Mouse (Mus musculus) ES-E14 (cell line): ENCODE measurements at regions not wholly inside any gene's neighbourhood (a gene's known extent, or its start where the extent isn't known, plus 50 kb on each side); places are given as distances from the start of the nearest gene placed in this dataset.

Experiments used
- DNase-seq: peaks from one replicate; pipeline ENCODE4 v3.0.0-alpha.2; 2013; ENCODE audit warnings: low read depth, low spot score
- H3K27ac ChIP-seq: 2 replicates; pipeline ENCODE4 v1.5.1; 2012; ENCODE audit warnings: low read depth, mild to moderate bottlenecking, low read length, moderate library complexity, mixed read lengths; ENCODE audit not compliant: poor library complexity, insufficient read depth, severe bottlenecking
- H3K36me3 ChIP-seq: 2 replicates; pipeline ENCODE4 v1.6.1; 2012; ENCODE audit warnings: mild to moderate bottlenecking, low read length, moderate library complexity, mixed read lengths; ENCODE audit not compliant: control insufficient read depth, poor library complexity, insufficient read depth, severe bottlenecking
- H3K4me1 ChIP-seq, 2 experiments: fragments of 150-350 bp in 1 of 2; sonication (generic) in 1 of 2; 2 replicates each; pipeline ENCODE4 v1.6.1; 2012; ENCODE audit warnings: low read length in 2 of 2, mild to moderate bottlenecking in 1 of 2, mixed read lengths in 1 of 2; ENCODE audit not compliant: control insufficient read depth in 2 of 2, insufficient read depth in 2 of 2, poor library complexity in 1 of 2
- H3K4me3 ChIP-seq, 2 experiments: fragments of 150-350 bp in 1 of 2; sonication (generic) in 1 of 2; 2 replicates each; pipeline ENCODE4 v1.5.1; 2012; ENCODE audit warnings: low read length in 2 of 2, low read depth in 1 of 2, mild to moderate bottlenecking in 1 of 2, mixed read lengths in 1 of 2; ENCODE audit not compliant: insufficient read depth in 1 of 2, poor library complexity in 1 of 2, severe bottlenecking in 1 of 2
- H3K9ac ChIP-seq: 2 replicates; pipeline ENCODE4 v1.6.1; 2012; ENCODE audit warnings: low read depth, mild to moderate bottlenecking, low read length, mixed read lengths; ENCODE audit not compliant: poor library complexity, insufficient read depth, severe bottlenecking
- H3K9me3 ChIP-seq: fragments of 150-350 bp; sonication (generic); 2 replicates; pipeline ENCODE4 v1.6.1; 2012; ENCODE audit warnings: low read depth, mild to moderate bottlenecking, low read length; ENCODE audit not compliant: control insufficient read depth, insufficient read depth
- CHD2 ChIP-seq: IDR thresholded peaks from 2 replicates; pipeline ENCODE4 v1.6.1; 2014; ENCODE audit warnings: mild to moderate bottlenecking, low read depth, low read length, inconsistent platforms
- HCFC1 ChIP-seq: IDR thresholded peaks from 2 replicates; pipeline ENCODE4 v1.6.1; 2012; ENCODE audit warnings: low read length, inconsistent platforms, borderline replicate concordance; ENCODE audit not compliant: insufficient read depth
- MAFK ChIP-seq: IDR thresholded peaks from 2 replicates; pipeline ENCODE4 v1.6.1; 2014; ENCODE audit warnings: mild to moderate bottlenecking, low read depth, low read length, inconsistent platforms; ENCODE audit not compliant: insufficient read depth
- ZC3H11A ChIP-seq: IDR thresholded peaks from 2 replicates; pipeline ENCODE4 v1.6.1; 2012; ENCODE audit warnings: low read depth, mild to moderate bottlenecking, inconsistent platforms, low read length, borderline replicate concordance
- ZNF384 ChIP-seq: IDR thresholded peaks from 2 replicates; pipeline ENCODE4 v1.6.1; 2012; ENCODE audit warnings: low read depth, low read length, inconsistent platforms
- in situ Hi-C, 2 experiments: fragments of 600-800 bp; cut with MboI; formaldehyde crosslinking; loops; one replicate each; pipeline ENCODE4 v1.15.1; 2025; ENCODE audit warnings: low sequenced_read_pairs in 2 of 2, inconsistent platforms in 1 of 2; ENCODE audit not compliant: unreplicated experiment in 2 of 2

- no peaks in the 10 kb centered on the region for H3K9me3 ChIP-seq
- TF ChIP-seq ZC3H11A (no peak), ZNF384 (no peak), HCFC1 (no peak), CHD2 (no peak), MAFK (no peak)
- no peaks in the 10 kb centered on the region for H3K4me1 ChIP-seq
- no peak overlapping the region for H3K9ac ChIP-seq
- no peak overlapping the region for H3K4me3 ChIP-seq
- no peak overlapping the region for H3K27ac ChIP-seq
- no peaks in the 10 kb centered on the region for H3K36me3 ChIP-seq
- in situ Hi-C loops = no loop called here
- no peak for DNase-seq
These were observed 523.1 kb downstream of the Rwdd3 start for GRCm38 (mm10) chr3:120648391-120648790.

- H3K9me3 ChIP-seq = no peaks in the 10 kb centered on the region
- H3K9ac ChIP-seq = no peak overlapping the region
- H3K4me3 ChIP-seq = no peak overlapping the region
- H3K36me3 ChIP-seq = no peaks in the 10 kb centered on the region
- in situ Hi-C loops = no loop called here
- no peaks in the 10 kb centered on the region for H3K4me1 ChIP-seq
- no peak overlapping the region for H3K27ac ChIP-seq
- TF ChIP-seq ZNF384 (no peak), MAFK (no peak), ZC3H11A (no peak), HCFC1 (no peak), CHD2 (no peak)
- DNase-seq = no peak
These were observed 534.7 kb downstream of the Rwdd3 start for GRCm38 (mm10) chr3:120636669-120637305.

GRCm38 (mm10) chr3:120618358-120618757 is 553.1 kb downstream of the Rwdd3 start:
- no peak for DNase-seq
- Histone ChIP-seq H3K4me1 (no peaks in the 10 kb centered on the region), H3K9me3 (no peaks in the 10 kb centered on the region), H3K27ac (no peak overlapping the region), H3K36me3 (no peaks in the 10 kb centered on the region), H3K9ac (no peak overlapping the region), H3K4me3 (no peak overlapping the region)
- in situ Hi-C loops = no loop called here
- TF ChIP-seq HCFC1 (no peak), MAFK (no peak), ZC3H11A (no peak), CHD2 (no peak), ZNF384 (no peak)

GRCm38 (mm10) chr3:120594226-120594625 is 577.3 kb downstream of the Rwdd3 start:
- TF ChIP-seq MAFK (no peak), HCFC1 (no peak), CHD2 (no peak), ZNF384 (no peak), ZC3H11A (no peak)
- in situ Hi-C loops = no loop called here
- Histone ChIP-seq H3K9ac (no peak overlapping the region), H3K27ac (no peak overlapping the region), H3K4me3 (no peak overlapping the region), H3K36me3 (no peaks in the 10 kb centered on the region), H3K4me1 (no peaks in the 10 kb centered on the region), H3K9me3 (no peaks in the 10 kb centered on the region)
- DNase-seq = no peak

- H3K4me3 ChIP-seq = no peak overlapping the region
- H3K9ac ChIP-seq = no peak overlapping the region
- no peaks in the 10 kb centered on the region for H3K36me3 ChIP-seq
- H3K9me3 ChIP-seq = no peaks in the 10 kb centered on the region
- no peak for DNase-seq
- no peak overlapping the region for H3K27ac ChIP-seq
- H3K4me1 ChIP-seq = no peaks in the 10 kb centered on the region
- in situ Hi-C loops = no loop called here
- TF ChIP-seq ZC3H11A (no peak), CHD2 (no peak), ZNF384 (no peak), HCFC1 (no peak), MAFK (no peak)
These were observed 580.3 kb downstream of the Rwdd3 start for GRCm38 (mm10) chr3:120591183-120591582.
